Mouse (Mus musculus): ENCODE measurements around the gene Hormad2. TPM values are rescaled to one million over a fixed set of nuclear protein-coding genes. Genes with fewer than 3 reads are reported as not detected.

Gene Hormad2
- total and polyA plus RNA-seq, 3 experiments = 16.0 to 17.0 TPM; not detected in 1

DNA sequence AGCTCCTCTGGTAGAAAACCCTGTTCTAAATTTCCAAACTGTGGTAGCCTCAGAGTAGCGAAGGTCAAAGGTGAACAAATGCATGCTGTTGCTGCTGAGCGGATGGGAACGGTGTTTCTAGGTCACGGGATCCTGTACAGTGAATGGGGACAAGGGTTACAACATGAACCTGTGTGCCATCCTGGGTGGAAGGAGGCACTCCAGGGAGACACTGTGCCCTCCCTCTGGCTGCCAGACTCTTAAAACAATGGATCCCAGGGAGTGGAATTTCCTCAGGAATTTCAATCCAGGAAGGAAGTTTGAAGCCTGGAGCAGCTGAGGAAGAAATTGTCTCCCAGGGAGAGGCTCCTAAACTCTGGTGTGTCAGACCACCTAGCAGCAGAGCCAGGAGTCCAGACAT, 25.3 kb upstream of the Hormad2 start:
- H3K36me3 ChIP-seq (ENCODE audit: control insufficient read depth in 1 of 2, insufficient read depth in 2 of 2, low read length in 2 of 2) = no peaks in the 10 kb centered on the region
- H3K4me1 ChIP-seq (ENCODE audit: control insufficient read depth in 1 of 2, insufficient read depth in 2 of 2, low read length in 2 of 2) = no peaks in the 10 kb centered on the region
- no peak overlapping the region for H3K27ac ChIP-seq (ENCODE audit: control insufficient read depth, low read depth, low read length)
- H3K79me2 ChIP-seq (ENCODE audit: control insufficient read depth, insufficient read depth, low read length, poor library complexity) = no peaks in the 10 kb centered on the region
- peaks cover 1 to 2% of the 10 kb centered on the region in 2 experiments; a peak in 3 of 4 replicates for H3K27me3 ChIP-seq (ENCODE audit: control insufficient read depth in 1 of 2, insufficient read depth in 2 of 2, low read length in 2 of 2)
- no peak for TF ChIP-seq EP300 (IDR thresholded peaks at IDR 0.05; ENCODE audit: low read depth in 1 of 2, low read length in 2 of 2)
- no peak for TF ChIP-seq NRF1 (IDR thresholded peaks at IDR 0.05; ENCODE audit: insufficient read depth, low read depth, low read length, poor library complexity, severe bottlenecking)
- no peak for TF ChIP-seq MAX (IDR thresholded peaks at IDR 0.05; ENCODE audit: low read length)
- TF ChIP-seq MYB (IDR thresholded peaks at IDR 0.05; ENCODE audit: low read depth, low read length) = no peak
- no peak for TF ChIP-seq POLR2AphosphoS2 (IDR thresholded peaks at IDR 0.05; ENCODE audit: low read length)
- no peak for TF ChIP-seq TCF12 (IDR thresholded peaks at IDR 0.05; ENCODE audit: low read depth, low read length)
- no peak for TF ChIP-seq SIN3A (IDR thresholded peaks at IDR 0.05; ENCODE audit: low read length)
- TF ChIP-seq E2F4 (IDR thresholded peaks at IDR 0.05; ENCODE audit: borderline replicate concordance, low read depth, low read length) = no peak
- no peak for TF ChIP-seq ZC3H11A (IDR thresholded peaks at IDR 0.05; ENCODE audit: low read depth, low read length)
- TF ChIP-seq TBP (IDR thresholded peaks at IDR 0.05; ENCODE audit: low read depth, low read length) = no peak
- TF ChIP-seq JUND (IDR thresholded peaks at IDR 0.05; ENCODE audit: low read depth, low read length) = no peak
- TF ChIP-seq ELF1 (IDR thresholded peaks at IDR 0.05; ENCODE audit: low read depth, low read length) = no peak
- DNase-seq (ENCODE audit: low read depth, low spot score) = no peak
- no peaks in the 10 kb centered on the region for H3K9me3 ChIP-seq (replicated peaks; ENCODE audit: insufficient read depth, low read length)
- no peak overlapping the region for H3K4me3 ChIP-seq (ENCODE audit: control insufficient read depth in 1 of 2, insufficient read depth in 1 of 2, low read depth in 2 of 2, low read length in 2 of 2)
- no peak overlapping the region for H3K9ac ChIP-seq (ENCODE audit: control insufficient read depth, low read depth, low read length, poor library complexity, severe bottlenecking)

DNA sequence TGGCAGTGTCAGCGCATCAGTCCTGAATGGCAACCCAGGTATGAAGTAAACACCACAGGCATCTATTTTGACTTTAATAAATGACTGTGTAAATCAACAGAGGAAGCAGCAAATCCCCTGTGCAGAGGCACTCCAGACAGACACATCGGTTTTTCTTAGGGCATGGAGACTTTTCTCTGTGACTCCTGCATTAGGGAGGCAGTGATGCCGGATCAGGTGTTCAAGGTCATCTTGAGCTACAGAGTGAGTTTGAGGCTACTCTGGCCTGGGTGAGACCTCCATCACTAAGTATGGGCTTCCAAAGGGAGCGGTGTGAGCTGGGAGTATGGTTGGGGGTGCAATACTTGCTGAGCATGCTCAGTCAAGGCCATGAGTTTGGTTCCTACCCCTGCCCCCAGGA, 23.7 kb upstream of the Hormad2 start:
- H3K4me1 ChIP-seq (ENCODE audit: control insufficient read depth in 1 of 2, insufficient read depth in 2 of 2, low read length in 2 of 2) = no peaks in the 10 kb centered on the region
- no peak for DNase-seq (ENCODE audit: low read depth, low spot score)
- H3K36me3 ChIP-seq (ENCODE audit: control insufficient read depth in 1 of 2, insufficient read depth in 2 of 2, low read length in 2 of 2) = no peaks in the 10 kb centered on the region
- H3K79me2 ChIP-seq (ENCODE audit: control insufficient read depth, insufficient read depth, low read length, poor library complexity) = no peaks in the 10 kb centered on the region
- no peak overlapping the region for H3K27ac ChIP-seq (ENCODE audit: control insufficient read depth, low read depth, low read length)
- H3K4me3 ChIP-seq (ENCODE audit: control insufficient read depth in 1 of 2, insufficient read depth in 1 of 2, low read depth in 2 of 2, low read length in 2 of 2) = no peak overlapping the region
- peaks cover 2 to 10% of the 10 kb centered on the region in 2 experiments for H3K27me3 ChIP-seq (ENCODE audit: control insufficient read depth in 1 of 2, insufficient read depth in 2 of 2, low read length in 2 of 2)
- no peak for TF ChIP-seq POLR2AphosphoS5 (IDR thresholded peaks at IDR 0.05; ENCODE audit: borderline replicate concordance, low read depth, low read length)
- no peak for TF ChIP-seq CHD2 (IDR thresholded peaks at IDR 0.05; ENCODE audit: low read length)
- TF ChIP-seq ZMIZ1 (IDR thresholded peaks at IDR 0.05; ENCODE audit: low read depth, low read length) = no peak
- TF ChIP-seq USF1 (IDR thresholded peaks at IDR 0.05; ENCODE audit: low read depth, low read length) = no peak
- TF ChIP-seq HCFC1 (IDR thresholded peaks at IDR 0.05; ENCODE audit: low read depth, low read length) = no peak
- no peak for TF ChIP-seq MYC (IDR thresholded peaks at IDR 0.05; ENCODE audit: low read depth, low read length)
- no peak for TF ChIP-seq EP300 (IDR thresholded peaks at IDR 0.05; ENCODE audit: low read depth in 1 of 2, low read length in 2 of 2)
- H3K9ac ChIP-seq (ENCODE audit: control insufficient read depth, low read depth, low read length, poor library complexity, severe bottlenecking) = no peak overlapping the region
- H3K9me3 ChIP-seq (replicated peaks; ENCODE audit: insufficient read depth, low read length) = no peaks in the 10 kb centered on the region
